Mouse (Mus musculus) lung, adult 2 months (tissue): ENCODE results near the gene Inha.

Experiments used
- CTCF ChIP-seq: fragments of 200-500 bp; IDR thresholded peaks from 2 replicates; pipeline ENCODE4 v1.5.1; 2011; ENCODE audit warnings: mild to moderate bottlenecking, low read length, control low read depth; ENCODE audit not compliant: insufficient read depth
- POLR2A ChIP-seq: fragments of 200-500 bp; IDR thresholded peaks from 2 replicates; pipeline ENCODE4 v1.6.1; 2011; ENCODE audit warnings: low read depth, mild to moderate bottlenecking, control low read depth, low read length, borderline replicate concordance; ENCODE audit errors: extremely low read depth

DNA sequence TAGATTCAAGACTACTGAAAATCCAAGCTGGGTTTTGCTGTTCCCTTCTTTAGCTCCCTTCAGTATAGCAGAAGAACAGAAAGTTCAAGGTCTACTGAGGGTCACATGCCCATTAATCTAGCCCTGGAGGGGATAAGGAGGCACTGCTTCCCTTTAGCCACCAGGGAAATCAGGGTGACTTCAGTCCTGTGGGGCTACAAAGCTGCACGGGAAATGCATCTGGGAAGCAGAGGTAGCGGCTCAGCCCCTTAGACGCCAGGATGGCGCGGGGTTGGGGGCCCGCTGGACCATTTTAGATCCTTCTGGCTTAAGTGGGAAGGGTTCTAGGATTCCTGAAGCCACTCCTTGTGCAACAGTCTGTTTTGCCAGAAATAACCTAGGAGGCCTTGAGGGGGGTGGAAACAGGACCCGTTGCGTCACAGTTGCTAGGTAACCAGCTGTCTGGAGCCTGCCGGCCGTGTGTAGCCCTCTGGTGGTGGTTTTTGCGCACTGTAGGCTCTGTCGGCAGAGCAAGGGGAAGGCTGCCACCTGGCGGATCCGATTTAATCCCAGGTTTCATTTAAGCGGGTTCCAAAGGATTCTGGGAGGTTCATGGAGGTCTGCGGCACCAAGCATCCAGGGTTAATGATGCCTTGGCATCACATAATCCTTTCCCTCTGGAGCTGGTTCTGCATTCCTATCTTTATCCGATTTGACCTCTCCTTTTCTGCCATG, 52.5 kb downstream of the Inha start:
- TF ChIP-seq POLR2A (no peak), CTCF (peak; percentile 97)
